Mouse (Mus musculus) CD4-positive helper T cell, adult 2 months (primary cell): ENCODE data around the gene Aox3.

ENCODE experiments used
- DNase-seq: peaks from one replicate; pipeline ENCODE4 v3.0.0-alpha.2; 2012; ENCODE audit warnings: low read depth, missing footprints, low spot score

Aox3 gene

DNA sequence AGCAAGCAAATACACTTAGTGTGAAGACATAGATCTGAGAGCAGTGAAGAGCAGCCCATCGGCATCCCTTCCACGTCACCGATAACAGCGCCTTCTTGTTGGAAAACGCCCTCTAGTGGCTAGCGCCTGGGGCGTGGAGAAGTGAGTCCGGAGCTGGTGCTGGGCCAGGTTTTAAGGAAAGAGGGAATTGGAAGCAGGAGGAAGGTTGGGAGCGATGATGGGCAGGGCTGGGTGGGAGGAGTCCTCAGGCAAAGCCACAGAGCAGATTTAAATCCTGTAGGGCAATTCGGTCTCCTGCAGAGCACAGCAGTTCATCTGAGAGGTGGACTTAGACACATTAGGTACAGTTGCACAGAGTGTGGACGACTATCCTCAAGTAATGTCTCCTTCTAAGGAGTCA is at the start of gene Aox3:
Gene Aox3, plus strand, starts transcription at position 251 of the 400 bp plus-strand sequence.
- peak; percentile 6 for DNase-seq

DNA sequence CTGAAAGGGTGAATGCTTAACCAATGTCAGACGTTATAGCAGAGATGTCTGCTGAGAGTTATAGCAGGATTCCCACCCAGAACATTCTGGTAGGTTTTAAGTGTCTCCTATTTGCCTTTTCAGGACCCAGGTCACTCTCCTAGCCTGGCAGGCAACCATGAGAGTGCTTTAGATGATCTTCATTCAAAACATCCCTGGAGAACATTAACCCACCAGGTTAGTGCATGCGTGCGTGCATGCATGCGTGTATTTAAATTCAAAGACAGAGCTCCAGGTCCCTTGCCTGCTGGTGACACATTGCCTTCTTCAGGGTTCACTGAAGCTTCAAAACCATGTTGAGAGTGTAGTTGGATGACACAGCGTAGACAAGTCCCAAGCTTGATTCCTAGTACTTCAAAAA is 47.8 kb upstream of the Aox3 start:
- no peak for DNase-seq

DNA sequence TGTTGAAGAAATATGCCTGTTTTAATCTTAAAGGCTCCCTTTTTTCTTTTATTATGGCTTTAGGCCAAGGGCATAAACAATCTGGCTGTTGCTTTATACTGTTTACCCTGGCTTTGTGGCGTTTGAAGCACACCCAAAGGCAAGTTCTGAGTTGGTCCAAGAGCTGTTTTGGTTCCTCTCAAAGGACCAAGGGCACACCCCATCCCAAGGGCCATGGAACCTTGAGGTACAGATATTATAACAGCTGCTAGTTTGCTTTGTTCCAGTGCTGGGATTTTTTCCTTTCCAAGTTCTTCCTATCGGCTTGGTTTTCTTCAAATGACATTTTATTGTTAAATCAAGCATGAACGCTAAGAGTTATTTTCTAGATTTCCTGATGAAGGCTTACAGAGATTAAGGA is 47.3 kb upstream of the Aox3 start:
- DNase-seq, result no peak

DNA sequence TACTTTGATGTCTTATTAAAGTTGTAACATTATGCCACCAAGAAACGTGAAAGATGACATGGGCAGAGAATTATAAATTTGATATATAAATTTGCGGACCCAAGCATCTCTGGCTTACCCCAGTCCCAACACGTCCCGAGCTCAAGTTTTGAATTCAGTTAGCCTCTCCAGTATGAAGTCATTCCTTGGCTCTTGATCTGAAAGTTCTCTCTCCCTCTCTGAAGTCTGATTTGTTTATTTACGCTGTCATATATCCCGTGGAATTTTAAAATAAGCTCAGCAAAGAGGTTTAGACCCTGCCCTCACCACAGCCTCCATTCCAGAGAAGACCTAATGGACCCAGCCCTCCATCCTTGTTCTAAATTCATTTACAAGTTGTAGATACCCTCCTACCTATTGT is 43.7 kb upstream of the Aox3 start:
- no peak for DNase-seq

DNA sequence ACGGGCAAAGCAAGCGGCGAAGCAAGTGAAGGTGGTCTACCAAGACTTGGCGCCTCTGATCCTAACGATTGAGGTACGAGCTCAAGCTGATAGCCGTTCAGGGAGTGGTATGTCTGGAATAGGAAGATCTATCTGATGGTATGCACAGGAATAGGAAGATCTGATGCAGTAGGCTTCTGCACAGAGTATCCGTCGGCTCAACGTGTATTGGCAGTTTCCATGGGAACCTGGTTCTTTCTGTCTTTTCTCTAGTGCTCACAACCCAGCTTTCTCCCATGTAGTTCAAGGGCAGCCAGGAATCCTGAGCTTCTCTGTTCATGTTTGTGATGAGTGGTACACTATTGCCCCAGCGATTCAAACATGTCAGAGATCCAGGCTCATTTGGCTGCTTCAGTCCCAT is 42.8 kb upstream of the Aox3 start:
- no peak for DNase-seq

DNA sequence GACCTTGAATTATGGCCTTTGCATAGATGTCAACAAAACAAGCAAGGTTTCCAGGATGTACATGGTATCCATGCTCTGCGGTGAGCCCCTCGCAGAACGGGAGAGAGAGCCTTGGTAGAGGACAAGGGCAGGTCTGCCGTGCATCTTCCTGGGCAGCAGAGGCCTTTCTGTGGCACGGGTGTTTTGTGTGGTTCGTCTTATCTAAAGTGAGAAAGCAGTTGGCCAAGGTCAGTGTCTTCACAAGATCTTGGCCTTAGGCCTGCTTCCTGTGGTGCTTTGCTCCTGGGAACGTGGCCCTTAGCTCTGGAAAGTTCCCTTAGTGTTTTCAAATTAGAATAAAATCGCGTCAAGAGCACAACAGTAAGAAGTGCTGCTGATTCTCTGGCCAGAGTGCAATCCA is 41.9 kb upstream of the Aox3 start:
- DNase-seq, result no peak

DNA sequence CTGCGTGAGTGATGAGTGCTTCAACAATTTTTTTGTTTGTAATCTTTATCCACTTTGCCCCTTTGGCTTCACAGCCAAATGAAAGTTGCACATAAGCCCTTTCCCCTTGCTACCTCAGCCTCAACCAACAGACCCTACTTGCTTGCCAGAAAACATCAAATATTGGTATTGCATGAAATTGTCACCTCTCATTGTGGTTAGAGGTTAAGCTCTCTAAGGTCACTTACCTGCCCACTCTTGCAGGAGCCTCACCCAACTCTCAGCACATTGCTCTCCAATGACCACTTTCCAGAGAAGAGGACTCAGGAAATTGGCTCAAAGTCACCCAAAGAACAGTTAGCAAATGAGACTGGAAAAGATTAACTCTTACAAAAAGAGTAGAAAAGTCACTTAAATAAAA is 41.4 kb upstream of the Aox3 start:
- no peak for DNase-seq

DNA sequence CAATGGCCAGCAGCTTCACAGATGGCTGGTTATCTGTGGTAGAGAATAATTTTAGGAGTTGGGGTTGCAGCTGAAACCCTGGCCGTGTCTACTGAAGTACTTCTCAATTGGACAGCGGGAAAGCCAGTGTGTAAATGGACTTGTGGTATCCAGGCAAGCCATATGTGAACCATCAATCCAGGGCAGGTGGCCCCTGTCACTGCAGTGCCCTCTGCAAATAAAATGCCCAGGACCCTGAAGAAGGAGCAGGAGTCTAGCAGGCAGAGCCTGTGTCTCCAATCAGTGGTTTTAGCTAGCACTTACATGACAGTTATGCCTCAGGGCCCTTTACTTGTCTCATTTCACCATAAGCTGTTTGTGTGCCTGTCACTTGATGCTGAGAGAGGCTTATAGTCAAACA is 40.5 kb upstream of the Aox3 start:
- no peak for DNase-seq

DNA sequence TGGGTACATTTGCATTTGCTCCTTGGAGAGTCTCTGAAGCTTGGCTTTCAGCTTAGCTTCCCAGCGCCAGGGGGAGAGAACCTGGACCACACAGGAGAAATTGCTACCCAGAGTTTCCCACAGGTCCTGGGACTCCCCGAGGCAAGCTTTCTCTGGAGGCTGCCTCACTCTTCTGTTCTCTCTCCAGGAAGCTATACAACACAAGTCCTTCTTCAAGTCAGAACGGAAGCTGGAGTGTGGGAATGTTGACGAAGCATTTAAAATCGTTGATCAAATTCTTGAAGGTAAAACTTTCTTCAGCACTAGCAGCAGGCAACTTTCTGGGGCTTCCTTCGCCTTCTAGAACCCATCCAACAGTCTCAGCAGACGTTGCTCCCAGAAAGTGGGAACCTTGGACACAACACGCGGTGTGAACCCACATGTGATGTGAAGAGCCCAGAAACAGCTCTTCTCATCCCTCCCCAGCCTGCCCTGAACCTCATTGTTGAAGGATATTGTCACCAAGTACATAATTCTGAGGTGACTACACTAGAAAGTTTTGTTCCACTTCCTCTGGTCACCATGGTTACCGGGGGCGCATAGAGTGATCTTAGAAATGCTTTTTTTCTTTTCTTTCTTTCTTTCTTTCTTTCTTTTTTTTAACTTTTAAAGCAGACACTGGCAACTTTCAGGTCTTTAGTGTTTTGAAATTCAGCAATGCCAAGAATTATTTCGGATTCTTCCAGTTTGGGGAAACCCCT is 39.8 kb upstream of the Aox3 start:
- no peak for DNase-seq

DNA sequence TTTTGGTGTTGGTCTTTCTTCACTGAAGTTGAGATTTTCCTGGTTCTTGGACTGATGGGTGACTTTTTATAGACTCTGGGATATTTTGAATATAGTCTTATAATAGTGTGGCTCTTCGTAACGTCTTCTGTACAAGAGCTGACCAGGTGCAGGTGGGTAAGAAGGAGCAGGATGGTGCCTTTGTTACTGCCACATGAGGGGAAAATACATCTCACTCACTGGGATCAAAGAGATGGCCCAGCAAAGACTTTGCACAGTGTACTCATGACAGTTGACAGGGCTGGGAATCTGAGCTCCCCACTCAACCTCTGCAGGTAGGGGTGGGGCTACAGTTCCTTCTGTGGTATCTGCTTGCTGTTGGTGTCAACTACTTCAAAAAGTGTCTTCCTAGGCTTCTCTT is 38.7 kb upstream of the Aox3 start:
- DNase-seq, result no peak

DNA sequence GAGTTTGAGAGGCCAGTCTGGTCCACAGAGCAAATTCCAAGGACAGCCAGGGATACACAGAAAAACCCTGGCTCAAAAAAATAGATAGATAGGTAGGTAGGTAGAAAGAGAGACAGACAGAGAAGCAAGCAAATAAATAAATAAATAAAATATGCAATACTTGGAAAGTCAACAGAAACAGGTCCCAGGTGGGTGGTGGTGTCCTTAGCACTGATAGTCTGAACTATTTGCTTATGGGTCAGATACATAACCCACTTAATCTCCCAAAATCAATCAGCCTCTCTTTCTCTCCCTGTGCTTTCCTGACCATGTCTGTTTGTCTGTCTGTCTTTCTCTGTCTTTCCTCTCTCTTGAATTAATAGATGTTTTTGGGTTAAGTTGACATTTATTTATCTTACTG is 35.0 kb upstream of the Aox3 start:
- no peak for DNase-seq

DNA sequence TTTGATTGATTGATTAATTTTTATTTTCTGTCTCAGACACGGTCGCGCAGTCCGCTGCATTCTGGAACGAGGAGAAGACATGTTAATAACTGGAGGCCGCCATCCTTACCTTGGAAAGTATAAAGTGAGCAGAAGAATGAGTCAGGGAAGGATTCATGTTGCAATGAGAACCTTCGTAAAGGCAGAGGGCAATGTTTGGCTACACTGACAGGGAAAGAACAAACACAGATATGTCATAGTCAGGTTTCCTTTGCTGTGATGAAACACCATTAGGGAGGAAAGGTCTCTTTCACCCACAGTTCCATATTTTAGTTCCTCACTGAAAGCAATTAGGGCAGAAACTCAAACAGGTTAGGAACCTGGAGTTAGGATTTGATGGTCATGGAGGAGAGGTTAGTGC is 34.5 kb upstream of the Aox3 start:
- DNase-seq, result no peak

DNA sequence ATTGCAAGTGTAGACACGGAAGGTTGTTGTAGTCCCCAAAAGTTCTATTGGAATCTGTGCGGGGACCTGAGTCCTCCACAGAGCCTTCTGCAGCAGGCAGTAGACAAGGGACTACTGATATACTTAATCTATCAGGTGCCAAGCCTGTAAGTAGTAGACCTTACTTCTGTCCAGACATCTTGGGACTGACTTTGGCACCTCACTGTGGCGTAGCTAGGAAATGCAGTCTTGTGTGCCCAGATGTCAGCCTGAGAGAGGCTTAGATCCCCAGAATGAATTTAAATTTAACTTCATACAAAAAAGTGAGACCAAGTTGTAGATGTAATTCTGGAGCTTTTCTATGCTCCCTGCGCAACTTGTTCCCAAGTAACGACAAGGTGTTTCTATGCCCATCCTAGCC is 33.2 kb upstream of the Aox3 start:
- no peak for DNase-seq

DNA sequence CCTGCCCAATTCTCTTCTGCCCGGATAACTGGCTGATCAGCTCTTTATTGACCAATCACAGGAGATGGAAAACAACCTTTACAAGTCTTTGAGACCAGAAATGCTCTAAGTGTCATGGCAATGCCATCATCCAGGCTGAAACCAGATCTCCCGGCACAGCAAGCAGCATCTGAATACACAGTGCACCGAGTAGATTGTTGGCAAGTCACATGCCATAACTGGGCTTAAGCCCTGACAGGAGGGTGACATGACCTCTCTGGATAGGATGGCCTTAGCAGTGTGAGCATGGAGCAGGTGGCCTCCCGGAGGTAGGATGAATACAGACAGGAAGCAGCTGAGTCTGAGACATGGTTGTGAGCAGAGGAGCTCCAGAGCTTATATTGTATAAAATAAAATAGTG is 32.5 kb upstream of the Aox3 start:
- DNase-seq, result no peak

DNA sequence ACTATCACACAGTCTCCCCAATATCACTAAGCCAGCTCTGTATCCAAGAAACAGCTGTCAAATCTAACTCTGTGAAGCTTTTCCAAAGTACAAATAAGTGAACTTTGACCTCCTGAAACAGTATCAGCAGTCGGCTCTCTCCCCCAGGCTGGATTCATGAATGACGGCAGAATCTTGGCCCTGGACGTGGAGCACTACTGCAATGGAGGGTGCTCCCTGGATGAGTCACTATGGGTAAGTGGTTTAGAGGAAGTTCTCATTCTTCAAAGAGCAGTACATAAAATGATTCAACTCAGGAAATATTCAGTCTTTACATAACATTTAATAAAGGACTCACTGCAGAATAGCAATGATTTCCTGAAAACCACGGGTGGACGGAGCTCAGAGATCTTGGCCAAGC is 31.6 kb upstream of the Aox3 start:
- DNase-seq, result no peak

DNA sequence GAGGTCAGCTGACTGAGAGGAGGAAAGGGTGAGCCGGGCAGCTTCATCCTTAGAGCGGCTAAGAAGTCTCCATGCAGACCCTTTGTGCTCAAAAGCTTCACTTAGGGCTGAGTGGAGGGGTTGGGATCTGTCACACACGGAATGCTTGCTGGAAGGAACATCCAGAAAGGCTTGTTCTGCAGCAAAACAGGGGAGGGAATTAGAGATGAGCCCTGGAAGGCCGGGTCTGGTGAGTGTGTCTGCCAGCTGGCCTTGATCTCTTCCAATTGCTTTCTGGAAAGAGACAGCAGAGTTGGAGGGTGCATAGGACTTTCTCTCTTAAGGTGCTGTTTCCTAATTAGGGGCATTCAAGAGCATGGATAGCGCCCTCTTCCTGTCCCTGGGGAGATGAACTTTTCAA is 23.6 kb upstream of the Aox3 start:
- no peak for DNase-seq

DNA sequence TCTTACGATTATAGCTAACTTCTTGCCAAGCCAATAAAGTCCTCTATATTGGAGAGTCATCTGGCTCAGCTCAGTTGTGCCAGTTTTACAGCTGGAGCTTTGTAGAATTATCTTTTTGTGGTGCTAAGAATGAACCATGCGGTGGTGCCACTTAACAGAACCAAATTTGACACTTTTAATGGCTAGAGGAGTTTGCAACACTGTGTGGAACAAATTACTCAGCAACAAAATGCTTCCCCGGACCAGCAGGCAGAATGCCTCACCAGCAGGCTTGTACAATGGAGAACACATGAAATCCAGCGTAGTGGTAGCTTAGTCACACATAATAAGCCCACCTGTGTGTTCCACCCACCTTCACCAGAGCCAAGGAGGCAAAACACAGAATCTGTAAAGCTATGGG is 22.7 kb upstream of the Aox3 start:
- DNase-seq, result no peak

DNA sequence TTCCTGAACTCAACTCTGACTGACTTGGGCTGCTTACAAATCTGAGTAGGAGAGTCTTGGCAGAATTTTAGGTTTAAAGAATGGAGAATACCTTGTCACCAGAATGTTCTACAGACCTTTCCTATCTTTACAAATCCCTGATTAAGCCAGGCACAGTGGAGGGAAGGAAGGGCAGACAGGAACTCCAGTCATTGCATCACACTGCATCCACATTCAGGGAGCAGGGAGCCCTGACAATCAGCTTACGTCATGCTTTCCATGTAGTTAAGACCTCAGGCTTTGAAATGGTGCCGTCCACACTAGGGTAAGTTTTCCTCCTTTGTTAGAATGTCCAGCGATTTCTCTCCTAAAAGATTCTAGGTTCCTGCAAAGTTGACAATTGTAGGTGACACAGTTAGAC is 21.7 kb upstream of the Aox3 start:
- no peak for DNase-seq

DNA sequence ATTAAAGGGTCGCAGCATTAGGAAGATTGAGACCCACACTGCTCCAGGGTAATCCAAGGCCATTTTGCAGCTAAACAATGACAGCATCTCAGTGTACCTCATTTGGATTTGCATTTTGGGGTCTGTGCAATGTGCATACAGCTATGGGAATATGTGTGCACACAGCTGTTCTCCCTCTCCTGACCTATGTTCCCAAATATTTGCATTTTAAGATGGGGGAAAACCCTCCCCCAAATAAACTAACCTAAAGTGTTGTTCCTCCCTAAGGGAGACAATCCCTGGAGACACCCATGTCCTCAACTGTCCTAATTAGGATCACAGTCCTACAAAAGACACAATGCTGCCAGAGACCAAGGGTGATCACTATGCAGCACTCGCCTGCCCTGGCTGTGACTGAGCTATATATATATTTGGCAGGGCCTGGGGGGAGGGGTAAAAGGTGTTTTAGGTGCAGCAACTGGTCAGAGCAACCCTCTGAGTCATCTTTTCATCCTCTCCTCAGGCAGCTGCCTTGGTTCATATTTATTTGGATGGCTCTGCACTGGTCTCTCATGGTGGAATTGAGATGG is 20.9 kb upstream of the Aox3 start:
- DNase-seq, result no peak

DNA sequence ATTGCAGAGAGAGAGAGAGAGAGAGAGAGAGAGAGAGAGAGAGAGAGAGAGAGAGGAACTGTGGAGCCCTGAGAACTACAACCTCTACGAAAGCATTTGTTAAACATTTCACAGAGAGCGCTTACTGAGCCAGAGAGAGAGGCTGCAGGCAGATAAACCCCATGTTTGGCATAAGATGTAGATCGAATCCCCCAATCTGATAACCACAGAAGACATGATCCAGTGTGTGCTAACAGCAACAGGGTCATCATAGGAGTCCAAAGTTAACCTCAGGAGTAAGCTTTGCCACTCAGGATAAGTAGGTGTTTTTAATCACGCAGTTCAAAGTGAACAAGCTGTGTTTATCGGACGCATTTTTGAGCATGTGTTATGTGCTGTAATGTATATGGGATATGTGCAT is 15.6 kb upstream of the Aox3 start:
- DNase-seq, result no peak

DNA sequence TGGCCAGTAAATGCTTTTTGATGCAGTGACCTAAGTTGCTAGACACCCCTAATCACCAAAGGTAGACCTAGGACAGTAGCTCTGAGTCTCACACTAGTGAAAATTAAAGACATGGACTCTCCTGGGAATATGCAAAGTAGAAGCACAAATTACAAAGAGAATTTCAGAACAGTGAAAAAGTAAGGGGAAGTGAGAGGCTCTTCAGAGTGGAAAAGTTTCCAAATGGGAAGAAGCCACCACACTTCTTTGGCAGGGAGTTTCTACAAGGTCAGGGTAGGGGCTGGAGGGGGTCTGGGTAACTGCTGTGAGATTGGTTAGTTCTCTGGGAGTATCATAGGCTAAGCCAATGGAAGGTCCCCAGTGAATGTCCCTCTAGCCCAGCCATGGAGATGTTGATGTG is 13.8 kb upstream of the Aox3 start:
- DNase-seq, result no peak

DNA sequence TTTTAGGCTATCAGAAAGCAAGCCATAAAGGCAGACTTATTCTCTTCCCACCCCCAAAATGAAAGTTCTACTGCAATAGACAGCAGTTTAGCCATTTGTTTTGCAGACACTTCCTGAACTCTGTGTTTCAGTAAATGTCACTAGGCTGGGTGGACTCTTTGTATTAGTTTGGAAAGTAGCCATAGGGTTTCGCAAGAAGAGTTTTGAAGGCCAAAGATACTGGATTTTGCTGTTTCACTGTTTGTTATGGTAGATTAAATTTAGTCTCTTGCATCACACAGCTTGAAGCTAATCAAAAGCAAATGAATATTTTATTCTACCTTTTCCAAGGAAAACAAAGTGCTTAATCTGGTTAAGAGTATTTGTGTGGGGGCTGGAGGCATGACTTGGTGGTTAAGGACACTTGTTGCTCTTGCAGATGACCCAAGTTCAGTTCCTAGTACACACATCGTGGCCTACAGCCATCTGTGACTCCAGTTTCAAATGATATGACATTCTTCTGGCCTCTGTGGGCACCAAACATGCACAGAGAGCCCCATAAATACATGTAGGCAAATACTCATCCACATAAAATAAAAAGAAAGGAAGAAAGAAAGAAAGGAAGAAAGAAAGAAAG is 11.3 kb upstream of the Aox3 start:
- DNase-seq, result no peak

DNA sequence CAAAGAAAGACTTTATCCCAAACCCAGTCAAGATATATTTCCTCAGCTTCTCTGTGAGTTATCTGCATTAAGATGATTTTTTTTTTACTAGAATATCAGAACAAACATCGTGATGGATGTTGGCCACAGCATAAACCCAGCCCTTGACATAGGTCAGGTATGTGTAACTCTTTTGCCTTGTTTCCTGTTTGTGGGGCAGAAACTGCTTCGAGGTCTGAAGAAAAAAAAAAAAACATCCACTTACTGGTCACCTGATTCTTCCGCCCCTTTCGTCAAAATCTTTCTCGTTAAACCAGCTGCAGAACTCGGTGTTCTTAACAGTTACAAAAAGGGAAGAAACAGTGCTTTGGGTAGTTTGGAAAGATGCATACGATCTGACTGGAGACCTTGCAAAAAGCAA is 10.4 kb upstream of the Aox3 start:
- DNase-seq, result no peak

DNA sequence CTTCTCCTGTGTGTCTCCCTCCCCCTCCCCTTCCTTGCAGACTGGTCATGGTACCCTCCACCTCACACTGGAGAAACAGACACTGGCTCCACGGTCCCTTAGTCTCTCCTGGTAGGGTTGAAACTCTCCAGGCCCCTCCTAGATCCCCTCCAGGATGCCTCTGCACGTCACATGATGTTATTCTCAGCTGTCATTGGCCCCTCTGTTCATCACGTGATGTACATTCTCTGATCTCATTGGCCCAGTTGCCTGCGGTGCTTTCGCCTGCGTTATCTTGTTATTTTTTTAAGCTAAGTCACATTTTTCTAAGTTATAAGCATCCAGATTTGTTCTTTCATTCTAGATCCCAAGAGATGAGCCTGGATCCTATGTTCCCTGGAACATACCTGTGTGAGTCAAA is 7.2 kb upstream of the Aox3 start:
- DNase-seq, result no peak
